ENCODE assay signal across 19 mouse cellular contexts in genomic region chr7:6228491-6228890, GRCm38 (mm10). TPM values are rescaled to one million over a fixed set of nuclear protein-coding genes. Genes with fewer than 3 reads are reported as not detected.
DNase-seq lines count a peak whose midpoint lies in the region; ATAC-seq and TF ChIP-seq lines count a peak whose summit lies in the region.
"Not testable (repeated sequence)": the region's sequence is repeated elsewhere in the genome, so short reads cannot be mapped to it uniquely, and the experiment has no call there.
"Had no signal": no experiment of that assay in that cellular context is flagged by ENCODE, and none has a peak within 500 bp of the region (broad histone marks: within the 10 kb centered on the region; RNA-seq: fewer than 3 reads in every experiment).

No protein-coding gene starts in this region.

- TF ChIP-seq RAD21 in CH12.LX (IDR thresholded peaks at IDR 0.05; ENCODE audit: low read depth, low read length): not testable (repeated sequence)

- TF ChIP-seq CTCF in CH12.LX (conservative IDR thresholded peaks at IDR 0.05 in 1 of 2, IDR thresholded peaks at IDR 0.05 in 1 of 2; ENCODE audit: low read depth in 2 of 2, low read length in 2 of 2): peak in 1 of 2 experiments; percentile 50; a peak in 2 of 4 replicates
- peak; percentile 36 for TF ChIP-seq CTCF in stomach, postnatal 0 days (IDR thresholded peaks at IDR 0.05; ENCODE audit: low read depth)

- not testable (repeated sequence) for TF ChIP-seq POLR2A in CH12.LX (IDR thresholded peaks at IDR 0.05; ENCODE audit: low read depth, low read length)

- intact Hi-C loops in left cerebral cortex, postnatal 10 days (cut with DNase I): not testable (repeated sequence)

- 66% methylated on average over 8 of the region's 8 CpGs for WGBS in hindbrain, embryonic 11.5 days
- 57% methylated on average over 8 of the region's 8 CpGs for WGBS in stomach, postnatal 0 days

- H3K36me3 ChIP-seq in CH12.LX (replicated peaks in 1 of 2; ENCODE audit: control insufficient read depth in 1 of 2, insufficient read depth in 1 of 2, low read length in 1 of 2); hindbrain, embryonic 11.5 days (ENCODE audit: control insufficient read depth, insufficient read depth, low read length); stomach, postnatal 0 days (ENCODE audit: control insufficient read depth, insufficient read depth, low read length): not testable (repeated sequence)

- H3K4me1 ChIP-seq in CH12.LX (ENCODE audit: control insufficient read depth in 1 of 2, insufficient read depth in 2 of 2); hindbrain, embryonic 11.5 days (replicated peaks; ENCODE audit: control insufficient read depth, insufficient read depth, low read length); stomach, postnatal 0 days (replicated peaks; ENCODE audit: control insufficient read depth, insufficient read depth): not testable (repeated sequence)

- not testable (repeated sequence) for ATAC-seq in hindbrain, embryonic 11.5 days (ENCODE audit: low FRiP score); stomach, postnatal 0 days (ENCODE audit: low FRiP score, low TSS enrichment)

- in situ Hi-C loops in CH12.LX (cut with MboI; ENCODE audit: low pct_ligation_motif_present, low pct_unique_long_range_greater_than_20kb, low sequenced_read_pairs): not testable (repeated sequence)

- dilution Hi-C loops in CH12.LX (cut with MboI; ENCODE audit: extremely low pct_ligation_motif_present, extremely low pct_unique_long_range_greater_than_20kb, low sequenced_read_pairs): not testable (repeated sequence)

- H3K9me3 ChIP-seq in CH12.LX (replicated peaks; ENCODE audit: low read length): peaks cover 12% of the 10 kb centered on the region
- H3K9me3 ChIP-seq in hindbrain, embryonic 11.5 days (ENCODE audit: control insufficient read depth, low read length); stomach, postnatal 0 days (ENCODE audit: control insufficient read depth, low read length): not testable (repeated sequence)

- TF ChIP-seq EP300 in CH12.LX (IDR thresholded peaks at IDR 0.05; ENCODE audit: low read length); stomach, postnatal 0 days (optimal IDR thresholded peaks at IDR 0.05): not testable (repeated sequence)

- not testable (repeated sequence) for H3K9ac ChIP-seq in CH12.LX (ENCODE audit: insufficient read depth, low read depth); hindbrain, embryonic 11.5 days (ENCODE audit: low read depth, low read length); stomach, postnatal 0 days (ENCODE audit: low read length)

- DNase-seq in CH12.LX (ENCODE audit: extremely low read depth): peak; percentile 34
- DNase-seq in adrenal gland, adult (ENCODE audit: inconsistent age in 2 of 2, low spot score in 1 of 2): peak; percentile 22 to 73
- peak; percentile 3 for DNase-seq in cerebellum, adult 8-10 months
- DNase-seq in hindbrain, embryonic 11.5 days (ENCODE audit: low spot score): peak; percentile 11
- DNase-seq in kidney, postnatal 36 days: peak; percentile 17 to 59
- peak; percentile 4 to 28 for DNase-seq in left cerebral cortex, postnatal 10 days (ENCODE audit: extremely low spot score in 1 of 2, low spot score in 2 of 2)
- DNase-seq in lung, postnatal 36 days: peak; percentile 15
- not testable (repeated sequence) for DNase-seq in stomach, postnatal 0 days (ENCODE audit: low spot score)

- H3K4me2 ChIP-seq in CH12.LX (ENCODE audit: insufficient read depth, low read depth, poor library complexity, severe bottlenecking); hindbrain, embryonic 11.5 days (replicated peaks; ENCODE audit: low read depth, low read length); stomach, postnatal 0 days (replicated peaks; ENCODE audit: low read depth): not testable (repeated sequence)

- not testable (repeated sequence) for H3K27ac ChIP-seq in CH12.LX (ENCODE audit: insufficient read depth, low read depth); hindbrain, embryonic 11.5 days (ENCODE audit: low read depth, low read length); stomach, postnatal 0 days (replicated peaks)

- H3K27me3 ChIP-seq in CH12.LX (replicated peaks): peaks cover 39% of the 10 kb centered on the region
- not testable (repeated sequence) for H3K27me3 ChIP-seq in hindbrain, embryonic 11.5 days (ENCODE audit: control insufficient read depth, insufficient read depth, low read length); stomach, postnatal 0 days (ENCODE audit: control insufficient read depth, insufficient read depth, low read length)

- H3K4me3 ChIP-seq in CH12.LX (replicated peaks in 1 of 3; ENCODE audit: low read depth in 2 of 3, low read length in 2 of 3, poor library complexity in 1 of 3); hindbrain, embryonic 11.5 days (ENCODE audit: low read depth, low read length); stomach, postnatal 0 days (ENCODE audit: low read depth, low read length): not testable (repeated sequence)

- not testable (repeated sequence) for H3K79me2 ChIP-seq in CH12.LX (replicated peaks; ENCODE audit: control insufficient read depth, extremely low read depth, insufficient read depth, poor library complexity, severe bottlenecking)

TF ChIP-seq in CH12.LX, 34 proteins besides CTCF, POLR2A, EP300 and RAD21:
- TF ChIP-seq SMC3 (IDR thresholded peaks at IDR 0.05; ENCODE audit: low read depth, low read length): 0 out of 2 replicates have a peak, but pooled peaks have one; percentile 5

RNA-seq across cellular contexts. Expression of gene Zscan5b, which starts 6.4 kb away (rescaled TPM):
- total RNA-seq in CH12.LX (2012; rRNA removed): not detected in 2 replicates
- not detected in 2 replicates for total RNA-seq in CH12.LX (2014; rRNA removed)
- polyA plus RNA-seq in CH12.LX (2012; ENCODE audit: insufficient read length, low read depth): not detected in 2 replicates
- not detected in 2 replicates for polyA plus RNA-seq in hindbrain, embryonic 11.5 days (2014; fragmentation: Nextera tagmentation; extraction: Ambion mirVana)
- total RNA-seq in left cerebral cortex, postnatal 10 days (2021): not detected
- polyA plus RNA-seq in stomach, postnatal 0 days (2015; fragmentation: Nextera tagmentation; extraction: Ambion mirVana): not detected in 2 replicates
- total RNA-seq: gastrocnemius, postnatal 36 days; left cerebral cortex, adult 8-10 months; megakaryocyte progenitor cell, adult 5-6 weeks had no signal
- polyA plus RNA-seq: activated CD4-positive, CD25-positive, alpha-beta regulatory T cell, adult 4 months; CD4-positive, CD25-positive, alpha-beta regulatory T cell, adult 4 months; erythroblast, embryonic 14.5 days; heart, embryonic 13.5 days; hindbrain, embryonic 10.5 days; intestine, embryonic 16.5 days; liver, embryonic 13.5 days; neural tube, embryonic 14.5 days had no signal

RNA-seq across cellular contexts. Expression of gene Epp13, which starts 24.0 kb away (rescaled TPM):
- total RNA-seq in CH12.LX (2012; rRNA removed) (not detected in 2 replicates), CH12.LX (2014; rRNA removed) (not detected in 2 replicates)
- polyA plus RNA-seq in CH12.LX (2012; ENCODE audit: insufficient read length, low read depth): not detected in 2 replicates
- polyA plus RNA-seq in hindbrain, embryonic 11.5 days (2014; fragmentation: Nextera tagmentation; extraction: Ambion mirVana): not detected in 2 replicates
- total RNA-seq in left cerebral cortex, postnatal 10 days (2021): not detected
- not detected in 2 replicates for polyA plus RNA-seq in stomach, postnatal 0 days (2015; fragmentation: Nextera tagmentation; extraction: Ambion mirVana)
- total RNA-seq: gastrocnemius, postnatal 36 days; left cerebral cortex, adult 8-10 months; megakaryocyte progenitor cell, adult 5-6 weeks had no signal
- polyA plus RNA-seq: activated CD4-positive, CD25-positive, alpha-beta regulatory T cell, adult 4 months; CD4-positive, CD25-positive, alpha-beta regulatory T cell, adult 4 months; erythroblast, embryonic 14.5 days; heart, embryonic 13.5 days; intestine, embryonic 16.5 days; liver, embryonic 13.5 days; neural tube, embryonic 14.5 days had no signal

RNA-seq across cellular contexts. Expression of gene Galp, which starts 31.6 kb away (rescaled TPM):
- total RNA-seq in CH12.LX (2012; rRNA removed): not detected in 2 replicates
- total RNA-seq in CH12.LX (2014; rRNA removed): not detected in 2 replicates
- polyA plus RNA-seq in CH12.LX (2012; ENCODE audit: insufficient read length, low read depth): not detected in 2 replicates
- not detected in 2 replicates for polyA plus RNA-seq in hindbrain, embryonic 11.5 days (2014; fragmentation: Nextera tagmentation; extraction: Ambion mirVana)
- not detected for total RNA-seq in left cerebral cortex, postnatal 10 days (2021)
- not detected in 2 replicates for polyA plus RNA-seq in stomach, postnatal 0 days (2015; fragmentation: Nextera tagmentation; extraction: Ambion mirVana)
- total RNA-seq: gastrocnemius, postnatal 36 days; left cerebral cortex, adult 8-10 months; megakaryocyte progenitor cell, adult 5-6 weeks had no signal
- polyA plus RNA-seq: activated CD4-positive, CD25-positive, alpha-beta regulatory T cell, adult 4 months; CD4-positive, CD25-positive, alpha-beta regulatory T cell, adult 4 months; erythroblast, embryonic 14.5 days; heart, embryonic 13.5 days; hindbrain, embryonic 10.5 days; intestine, embryonic 16.5 days; liver, embryonic 13.5 days; neural tube, embryonic 14.5 days had no signal

RNA-seq across cellular contexts. Expression of gene Zfp444, which starts 56.5 kb away (rescaled TPM):
- total RNA-seq in CH12.LX (2012; rRNA removed) (18.1 and 18.2 TPM in 2 replicates), CH12.LX (2014; rRNA removed) (13.4 and 16.0 TPM in 2 replicates)
- polyA plus RNA-seq in CH12.LX (2012; ENCODE audit: insufficient read length, low read depth): 22.0 and 23.3 TPM in 2 replicates
- polyA plus RNA-seq in hindbrain, embryonic 11.5 days (2014; fragmentation: Nextera tagmentation; extraction: Ambion mirVana): 67.9 and 73.1 TPM in 2 replicates
- total RNA-seq in left cerebral cortex, postnatal 10 days (2021): 10 to 100 TPM; 54.8 to 64.3 TPM
- polyA plus RNA-seq in stomach, postnatal 0 days (2015; fragmentation: Nextera tagmentation; extraction: Ambion mirVana): 23.7 and 25.3 TPM in 2 replicates

RNA-seq across cellular contexts. Expression of gene Zfp667, which starts 57.9 kb away (rescaled TPM):
- 0.50 and 0.51 TPM in 2 replicates for total RNA-seq in CH12.LX (2012; rRNA removed)
- total RNA-seq in CH12.LX (2014; rRNA removed): 0.46 and 0.58 TPM in 2 replicates
- 0.56 and 0.87 TPM in 2 replicates for polyA plus RNA-seq in CH12.LX (2012; ENCODE audit: insufficient read length, low read depth)
- 15.1 and 16.5 TPM in 2 replicates for polyA plus RNA-seq in hindbrain, embryonic 11.5 days (2014; fragmentation: Nextera tagmentation; extraction: Ambion mirVana)
- 10 to 100 TPM; 12.4 to 12.5 TPM for total RNA-seq in left cerebral cortex, postnatal 10 days (2021)
- 5.2 and 5.4 TPM in 2 replicates for polyA plus RNA-seq in stomach, postnatal 0 days (2015; fragmentation: Nextera tagmentation; extraction: Ambion mirVana)
